Mouse (Mus musculus) hindbrain, embryonic 14.5 days (tissue): ENCODE results near the gene Scn9a. TPM values are rescaled to one million over a fixed set of nuclear protein-coding genes. Genes with fewer than 3 reads are reported as not detected.

Experiments used
- polyA plus RNA-seq: library from polyadenylated mRNA; unstranded; fragments of >200 nt; fragmentation: Nextera tagmentation; extraction: Ambion mirVana; gene quantifications from 2 replicates; pipeline ENCODE4 v1.2.1, GENCODE M21; 2014

Scn9a gene
- polyA plus RNA-seq, 1 experiment from 2014 or later = 10.5 TPM

Other genes with a start within 250 kb of the Scn9a start
- 18.7 and 19.2 TPM in 2 replicates for gene Scn1a, start 194.1 kb downstream of the Scn9a start, polyA plus RNA-seq
- gene Scn7a, start 150.0 kb upstream of the Scn9a start, polyA plus RNA-seq = 0.33 and 0.55 TPM in 2 replicates